Mouse (Mus musculus) heart, postnatal 0 days (tissue): Measurements from ENCODE around the gene Aoc2. TPM values are rescaled to one million over a fixed set of nuclear protein-coding genes. Genes with fewer than 3 reads are reported as not detected.

Experiments
- ATAC-seq: fragments of 200-750 bp; cut with Nextera tagmentation; 2 replicates; pipeline ENCODE4 v1.8.0; 2017; ENCODE audit warnings: low read depth, moderate number of reproducible peaks, moderate library complexity; ENCODE audit not compliant: insufficient read depth
- DNase-seq: peaks from one replicate; pipeline ENCODE4 v3.0.0-alpha.2; 2016; ENCODE audit warnings: low spot score
- H3K27ac ChIP-seq: fragments of 300-500 bp; sonication (generic); 2 replicates; pipeline ENCODE4 v1.5.1; 2014; ENCODE audit warnings: low read depth, mild to moderate bottlenecking
- H3K27me3 ChIP-seq: fragments of 300-500 bp; sonication (generic); 2 replicates; pipeline ENCODE4 v1.6.1; 2014; ENCODE audit warnings: low read length, mixed read lengths; ENCODE audit not compliant: control insufficient read depth, insufficient read depth
- H3K36me3 ChIP-seq: fragments of 300-500 bp; sonication (generic); replicated peaks from 2 replicates; pipeline ENCODE4 v1.6.1; 2014; ENCODE audit warnings: low read length, mixed read lengths; ENCODE audit not compliant: control insufficient read depth, insufficient read depth
- H3K4me1 ChIP-seq: fragments of 300-500 bp; sonication (generic); 2 replicates; pipeline ENCODE4 v1.6.1; 2014; ENCODE audit warnings: antibody characterized with exemption; ENCODE audit not compliant: control insufficient read depth, insufficient read depth
- H3K4me2 ChIP-seq: fragments of 300-500 bp; sonication (generic); 2 replicates; pipeline ENCODE4 v1.6.1; 2014; ENCODE audit warnings: low read depth, mild to moderate bottlenecking, low read length, moderate library complexity
- H3K4me3 ChIP-seq: fragments of 300-500 bp; sonication (generic); 2 replicates; pipeline ENCODE4 v1.5.1; 2014; ENCODE audit warnings: low read depth, low read length
- H3K9ac ChIP-seq: fragments of 300-500 bp; sonication (generic); replicated peaks from 2 replicates; pipeline ENCODE4 v1.6.1; 2014; ENCODE audit warnings: low read depth, low read length, mixed read lengths
- H3K9me3 ChIP-seq: fragments of 300-500 bp; sonication (generic); replicated peaks from 2 replicates; pipeline ENCODE4 v1.6.1; 2016; ENCODE audit warnings: low read length; ENCODE audit not compliant: control insufficient read depth
- CTCF ChIP-seq: IDR thresholded peaks from 2 replicates; pipeline ENCODE4 v1.5.1; 2016; ENCODE audit warnings: antibody characterized with exemption, control low read depth, low read depth
- EP300 ChIP-seq: IDR thresholded peaks from 2 replicates; pipeline ENCODE4 v1.6.1; 2016; ENCODE audit warnings: antibody characterized with exemption, low read depth
- WGBS: fragments of 180-500 bp; shearing (Covaris S2); extraction: QIAGEN DNeasy Blood & Tissue Kit; methylation state at CpG from one replicate; pipeline ENCODE4 v1.1.7; 2014; 5-methylcytosine and 5-hydroxymethylcytosine counted together
- polyA plus RNA-seq: library from polyadenylated mRNA; unstranded; fragments of >200 nt; fragmentation: Nextera tagmentation; extraction: Ambion mirVana; gene quantifications from 2 replicates; pipeline ENCODE4 v1.2.1, GENCODE M21; 2015
- total RNA-seq: library from RNA; depleted of rRNA; stranded (reverse); fragments of >200 nt; gene quantifications from 2 replicates; pipeline ENCODE4 v1.2.3, GENCODE M21; 2014; ENCODE audit warnings: low replicate concordance

The Aoc2 gene
- total and polyA plus RNA-seq, 2 experiments from 2014 or later: 0.30 to 1.8 TPM

- Histone ChIP-seq H3K36me3 (no peaks in the 10 kb centered on the region), H3K4me2 (no peak overlapping the region), H3K27ac (no peak overlapping the region), H3K4me3 (no peak overlapping the region), H3K27me3 (no peaks in the 10 kb centered on the region), H3K9me3 (no peaks in the 10 kb centered on the region), H3K4me1 (no peaks in the 10 kb centered on the region), H3K9ac (no peak overlapping the region)
- TF ChIP-seq EP300 (no peak), CTCF (no peak)
- no peak for ATAC-seq
- DNase-seq: no peak
- 64% methylated on average over 7 of the region's 7 CpGs for WGBS
Measured at GRCm38 (mm10) chr11:101348774-101349173, 23.9 kb downstream of the Aoc2 start.

GRCm38 (mm10) chr11:101349216-101349615 is 24.4 kb downstream of the Aoc2 start:
- Histone ChIP-seq H3K36me3 (no peaks in the 10 kb centered on the region), H3K27me3 (no peaks in the 10 kb centered on the region), H3K4me3 (no peak overlapping the region), H3K27ac (no peak overlapping the region), H3K4me1 (no peaks in the 10 kb centered on the region), H3K9me3 (no peaks in the 10 kb centered on the region), H3K9ac (no peak overlapping the region), H3K4me2 (no peak overlapping the region)
- DNase-seq: no peak
- no peak for ATAC-seq
- WGBS: 49% methylated on average over 3 of the region's 3 CpGs
- TF ChIP-seq EP300 (no peak), CTCF (no peak)

GRCm38 (mm10) chr11:101351100-101351720 is 26.3 kb downstream of the Aoc2 start:
- no peak overlapping the region for H3K4me2 ChIP-seq
- no peaks in the 10 kb centered on the region for H3K36me3 ChIP-seq
- no peak overlapping the region for H3K4me3 ChIP-seq
- H3K9ac ChIP-seq: no peak overlapping the region
- TF ChIP-seq EP300: no peak
- no peak for TF ChIP-seq CTCF
- no peaks in the 10 kb centered on the region for H3K27me3 ChIP-seq
- H3K27ac ChIP-seq: no peak overlapping the region
- DNase-seq (no peak), ATAC-seq (no peak)
- WGBS: 57% methylated on average over 11 of the region's 11 CpGs
- no peaks in the 10 kb centered on the region for H3K9me3 ChIP-seq
- H3K4me1 ChIP-seq: no peaks in the 10 kb centered on the region

GRCm38 (mm10) chr11:101351721-101352111 is 26.9 kb downstream of the Aoc2 start:
- no peak for TF ChIP-seq EP300
- TF ChIP-seq CTCF: no peak
- WGBS: 59% methylated on average over 3 of the region's 3 CpGs
- Histone ChIP-seq H3K4me2 (no peak overlapping the region), H3K27ac (no peak overlapping the region), H3K4me1 (no peaks in the 10 kb centered on the region), H3K9ac (no peak overlapping the region), H3K36me3 (no peaks in the 10 kb centered on the region), H3K27me3 (no peaks in the 10 kb centered on the region), H3K4me3 (no peak overlapping the region), H3K9me3 (no peaks in the 10 kb centered on the region)
- no peak for DNase-seq
- ATAC-seq: no peak

GRCm38 (mm10) chr11:101353436-101353835 is 28.6 kb downstream of the Aoc2 start:
- Histone ChIP-seq H3K9ac (no peak overlapping the region), H3K4me2 (no peak overlapping the region), H3K9me3 (no peaks in the 10 kb centered on the region), H3K36me3 (no peaks in the 10 kb centered on the region), H3K4me1 (no peaks in the 10 kb centered on the region), H3K27ac (no peak overlapping the region), H3K27me3 (no peaks in the 10 kb centered on the region), H3K4me3 (no peak overlapping the region)
- ATAC-seq: no peak
- TF ChIP-seq CTCF (no peak), EP300 (no peak)
- WGBS: 89% methylated on average over 12 of the region's 12 CpGs
- DNase-seq: no peak

- no peak overlapping the region for H3K27ac ChIP-seq
- no peak overlapping the region for H3K4me3 ChIP-seq
- no peaks in the 10 kb centered on the region for H3K4me1 ChIP-seq
- no peak overlapping the region for H3K4me2 ChIP-seq
- ATAC-seq (no peak), DNase-seq (no peak)
- no peaks in the 10 kb centered on the region for H3K36me3 ChIP-seq
- WGBS: 76% methylated on average over 5 of the region's 5 CpGs
- H3K9me3 ChIP-seq: no peaks in the 10 kb centered on the region
- TF ChIP-seq CTCF (no peak), EP300 (no peak)
- H3K27me3 ChIP-seq: no peaks in the 10 kb centered on the region
- no peak overlapping the region for H3K9ac ChIP-seq
Measured at GRCm38 (mm10) chr11:101354438-101355010, 29.7 kb downstream of the Aoc2 start.
